Mouse (Mus musculus): ENCODE measurements around the gene Ccnjl. TPM values are rescaled to one million over a fixed set of nuclear protein-coding genes. Genes with fewer than 3 reads are reported as not detected.
A peak's percentile ranks its signal among the peaks of the same experiment; 100 is the strongest.

Ccnjl gene
- total RNA-seq, 2 experiments from 2014 or later, result not detected

DNA sequence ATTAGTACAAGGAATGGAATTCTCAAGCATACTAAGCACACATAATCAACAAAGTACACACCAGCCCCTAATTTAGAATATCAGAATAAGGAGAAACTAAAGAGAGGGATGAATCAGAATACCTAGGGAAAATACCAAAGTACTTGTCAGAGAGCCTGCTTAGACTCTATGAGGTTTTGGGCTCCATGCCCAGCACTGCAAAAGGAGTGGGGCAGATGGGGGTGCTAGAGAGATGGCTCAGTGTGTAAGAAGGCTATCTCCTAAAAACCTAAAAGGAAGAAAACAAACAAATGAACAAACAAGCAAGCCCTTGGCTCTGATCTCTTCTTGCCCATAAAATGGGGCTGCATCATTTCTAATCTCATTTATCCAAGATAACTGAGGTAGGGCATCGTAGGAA is 95.8 kb downstream of the Ccnjl start:
- DNase-seq (ENCODE audit: low spot score), result no peak

DNA sequence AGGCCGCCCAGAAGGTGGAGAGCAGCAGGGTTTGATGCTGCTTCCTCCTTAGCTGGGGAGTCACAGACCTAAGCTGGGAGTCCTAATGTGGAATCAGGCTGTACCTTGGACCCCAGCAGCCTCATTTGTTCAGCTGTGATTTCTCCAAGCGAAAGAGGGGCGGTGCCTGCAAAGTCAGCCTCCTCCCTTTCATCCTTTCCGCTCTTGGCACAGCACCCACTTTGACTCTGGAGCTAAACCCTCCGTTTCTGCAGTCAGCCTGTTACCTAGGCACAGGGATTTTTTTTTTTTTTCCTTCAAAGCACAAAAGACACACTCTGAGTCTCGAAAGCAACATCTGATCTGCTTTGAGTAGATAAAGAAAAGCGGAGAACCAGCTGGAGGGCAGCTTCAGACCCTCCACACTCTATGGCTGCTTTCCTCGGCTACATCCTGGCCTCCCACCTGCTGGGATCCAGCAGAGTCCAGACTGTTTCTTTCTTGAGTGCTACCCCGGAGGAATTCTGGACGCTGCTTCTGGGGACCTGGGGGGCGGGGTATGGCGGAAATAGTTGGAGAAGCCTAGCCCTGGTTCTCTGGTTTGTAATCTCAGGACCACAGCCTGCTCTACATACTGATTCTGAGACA is 97.8 kb downstream of the Ccnjl start:
- no peak for DNase-seq (ENCODE audit: low spot score)

DNA sequence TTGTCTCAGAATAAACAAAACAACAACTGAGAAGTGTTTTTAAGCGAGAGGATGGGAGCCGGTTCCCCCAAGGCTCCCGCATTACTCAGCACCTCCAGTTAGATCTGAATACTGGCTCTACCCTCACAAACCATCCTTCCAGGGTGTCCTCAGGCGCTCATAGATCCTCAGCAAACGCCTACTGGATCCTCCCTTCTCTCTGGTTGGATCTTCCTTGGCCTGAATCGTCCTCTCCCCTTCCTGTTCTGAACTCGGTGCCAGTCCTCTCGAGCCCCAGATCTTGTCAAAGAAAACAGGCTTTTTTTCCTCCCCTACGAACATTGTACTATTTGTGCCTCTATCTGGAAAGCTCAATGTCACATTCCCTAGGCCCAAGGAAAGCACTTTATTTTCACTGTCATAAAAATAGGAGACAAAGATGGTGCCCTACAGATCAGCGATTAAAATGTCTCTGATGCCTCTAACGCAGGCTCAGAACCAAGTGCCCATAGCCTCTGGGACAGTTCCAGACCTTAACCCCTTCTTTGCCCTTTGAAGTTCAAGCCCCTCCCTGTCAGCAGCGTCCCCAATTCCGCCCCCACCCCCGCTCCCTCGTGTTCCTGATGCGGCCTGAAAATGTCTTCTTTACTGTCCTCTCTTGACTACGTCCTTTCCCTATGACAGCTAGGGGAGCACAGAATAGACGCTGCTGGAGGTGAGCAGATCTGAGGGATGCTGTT is 98.5 kb downstream of the Ccnjl start:
- no peak for DNase-seq (ENCODE audit: low spot score)

DNA sequence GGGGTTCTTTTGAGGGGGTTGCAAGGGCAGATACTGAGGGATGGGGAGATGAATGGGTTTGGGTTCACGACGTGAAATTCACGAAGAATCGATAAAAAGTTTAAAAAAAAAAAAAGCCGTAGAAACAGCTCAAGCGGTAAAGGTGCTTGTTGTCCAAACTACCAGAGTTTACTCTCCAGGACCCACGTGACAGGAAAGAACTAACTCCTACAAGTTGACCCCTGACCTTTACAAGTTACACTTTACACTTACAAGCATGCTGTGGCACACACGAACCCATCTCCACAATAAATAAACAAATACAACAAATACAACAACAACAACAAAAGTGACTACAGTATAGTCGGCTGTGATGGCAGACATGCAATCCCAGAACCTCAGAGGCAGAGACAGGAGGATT is 103.1 kb downstream of the Ccnjl start:
- DNase-seq (ENCODE audit: low spot score), result no peak

DNA sequence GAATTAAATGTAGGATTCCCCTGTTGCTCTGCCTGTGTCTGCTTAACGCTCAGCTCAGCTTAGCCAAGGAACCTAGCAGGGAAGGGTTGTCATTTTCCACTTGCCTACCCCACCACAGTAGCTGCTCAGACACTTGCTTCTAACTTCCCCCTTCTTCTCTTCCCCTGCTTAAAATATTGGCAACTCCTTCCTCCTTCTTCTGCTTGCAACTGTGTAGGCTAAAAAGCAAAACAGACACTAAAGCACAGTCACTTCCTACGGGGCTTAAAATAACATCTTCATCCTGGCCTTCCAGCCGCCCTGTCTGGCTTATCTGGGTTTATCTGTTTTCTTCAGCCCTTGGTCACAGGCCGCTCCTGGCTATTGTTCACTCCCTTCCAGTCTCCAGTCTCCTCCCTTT is 104.0 kb downstream of the Ccnjl start:
- no peak for DNase-seq (ENCODE audit: low spot score)

DNA sequence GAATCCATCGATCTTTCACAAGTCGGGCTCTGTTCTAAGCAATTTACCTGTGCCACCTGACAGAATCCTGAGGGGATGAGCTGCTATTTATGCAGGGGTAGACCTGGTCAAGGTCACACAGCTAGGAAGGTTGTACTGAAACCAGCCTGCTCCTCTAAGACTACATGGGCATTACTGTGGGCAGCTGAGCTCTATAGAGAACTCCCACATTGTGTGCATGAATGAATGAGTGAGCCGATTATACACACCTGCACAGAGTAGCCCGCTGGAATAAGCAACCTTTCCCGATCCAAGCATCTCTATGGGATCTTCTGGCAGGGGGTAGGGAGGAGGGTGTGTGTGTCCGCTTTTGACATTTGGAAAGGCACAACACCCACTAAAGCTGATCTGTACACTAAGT is 104.6 kb downstream of the Ccnjl start:
- DNase-seq (ENCODE audit: low spot score), result no peak

DNA sequence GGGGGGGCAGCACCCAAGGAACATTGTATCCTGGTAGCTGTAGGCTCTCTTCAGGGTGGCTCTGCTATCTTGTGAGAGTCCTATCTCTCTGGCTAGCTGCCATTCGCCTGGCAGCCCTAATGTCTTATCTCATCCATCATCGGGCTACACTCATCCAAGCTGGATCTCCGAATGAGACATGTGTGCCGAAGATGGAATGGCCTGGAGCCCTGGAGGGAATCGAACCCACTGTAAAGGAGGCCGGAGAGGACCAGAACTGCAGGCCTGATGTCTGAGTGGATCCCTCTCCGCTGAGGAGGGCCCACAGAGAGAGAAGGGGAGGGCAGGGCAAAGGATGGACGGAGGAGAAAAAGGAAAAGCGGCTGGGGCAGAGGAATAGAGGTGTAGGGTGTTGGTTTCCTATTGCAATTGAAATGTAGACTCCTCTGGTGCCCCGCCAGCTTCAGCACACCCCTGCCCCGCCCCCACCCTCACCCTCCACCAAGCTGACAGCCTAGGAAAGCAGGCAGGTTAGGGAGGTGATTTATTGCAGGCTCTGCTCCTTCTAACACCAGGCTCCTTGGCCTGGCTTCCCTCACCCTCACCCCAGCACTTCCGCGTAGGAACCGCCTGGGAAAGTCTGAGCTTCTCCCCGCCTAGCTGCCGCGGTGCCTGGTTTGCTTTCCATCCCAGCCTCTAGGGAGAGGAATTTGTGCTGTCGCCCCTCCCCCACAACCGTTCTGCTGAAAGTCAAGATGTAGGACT is 105.2 kb downstream of the Ccnjl start:
- DNase-seq (ENCODE audit: low spot score), result peak; percentile 30

Other genes with a start within 250 kb of the Ccnjl start
- gene Pttg1, start 102.5 kb upstream of the Ccnjl start, total RNA-seq (2021), result 10 to 100 TPM; 51.6 to 56.3 TPM
- gene Slu7, start 95.0 kb upstream of the Ccnjl start, total RNA-seq (2021), result 10 to 100 TPM; 34.0 to 36.5 TPM
- gene C1qtnf2, start 54.5 kb upstream of the Ccnjl start, total RNA-seq (2021), result 1 to 10 TPM; 1.8 to 3.0 TPM
- under 1 TPM in 1 of 2 experiments, not detected in 1; 0.12 TPM for gene 4933415A04Rik, start 58.3 kb downstream of the Ccnjl start, total RNA-seq (2021)
- gene Fabp6, start 72.8 kb downstream of the Ccnjl start, total RNA-seq (2021), result not detected
- 10 to 100 TPM; 12.6 to 14.1 TPM for gene Pwwp2a, start 153.2 kb downstream of the Ccnjl start, total RNA-seq (2021)
- 10 to 100 TPM; 65.1 to 65.9 TPM for gene Ttc1, start 219.2 kb downstream of the Ccnjl start, total RNA-seq (2021)

Measured in gastrocnemius, adult 18-20 months (tissue).